Comparison of ENCODE assay signal across 14 mouse cellular contexts in the genomic region with DNA sequence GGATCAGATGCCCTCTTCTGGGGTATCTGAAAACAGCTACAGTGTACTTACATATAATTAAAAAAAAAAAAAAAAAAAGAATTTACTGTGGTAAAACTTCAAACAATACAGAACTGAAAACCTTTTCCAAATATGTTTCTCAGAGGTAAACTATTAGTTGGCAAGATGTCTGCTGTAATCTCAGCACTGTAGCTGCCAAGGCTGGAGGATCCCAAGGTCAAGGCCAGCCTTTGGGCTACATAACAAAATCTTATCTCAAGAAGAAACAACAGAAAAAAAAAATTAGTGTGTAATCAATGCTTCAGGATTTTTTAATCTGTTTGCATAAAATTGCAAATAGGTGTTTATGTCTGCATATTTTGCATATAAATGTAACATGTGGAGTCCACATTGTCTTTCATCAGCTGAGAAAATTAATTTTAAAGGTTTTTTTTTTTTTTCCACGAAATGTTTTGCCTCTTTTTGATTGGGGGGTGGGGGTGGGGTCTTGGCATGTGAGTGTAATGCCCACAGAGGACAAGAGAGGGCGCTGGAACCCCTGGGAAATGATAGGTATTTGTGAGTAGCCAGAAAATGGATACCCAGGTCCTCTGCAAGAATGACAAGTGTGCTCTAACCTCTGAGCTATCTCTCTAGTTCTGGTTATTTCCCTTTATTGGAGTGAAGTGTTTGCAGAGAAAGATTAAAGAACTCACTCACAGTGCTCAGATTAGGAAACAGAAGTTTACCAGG. TPM values are rescaled to one million over a fixed set of nuclear protein-coding genes. Genes with fewer than 3 reads are reported as not detected.
A peak's percentile ranks its signal among the peaks of the same experiment; 100 is the strongest.
DNase-seq lines count a peak whose midpoint lies in the region; ATAC-seq and TF ChIP-seq lines count a peak whose summit lies in the region.
"Had no signal": no experiment of that assay in that cellular context is flagged by ENCODE, and none has a peak within 500 bp of the region (broad histone marks: within the 10 kb centered on the region; RNA-seq: fewer than 3 reads in every experiment).

No protein-coding gene starts in this region.

- WGBS in forebrain, postnatal 0 days = 41% methylated on average over 2 of the region's 2 CpGs
- WGBS in forebrain, embryonic 14.5 days = 44% methylated on average over 2 of the region's 2 CpGs
- WGBS in liver, postnatal 0 days (ENCODE audit: insufficient replicate concordance) = 43% methylated on average over 2 of the region's 2 CpGs
- 38% methylated on average over 2 of the region's 2 CpGs for WGBS in liver, embryonic 12.5 days (ENCODE audit: insufficient replicate concordance)

- TF ChIP-seq POLR2A in CH12.LX (IDR thresholded peaks at IDR 0.05; ENCODE audit: low read depth, low read length) = no peak

- H3K36me3 ChIP-seq in forebrain, postnatal 0 days (ENCODE audit: insufficient read depth) = peaks cover 89% of the 10 kb centered on the region
- peaks cover 99% of the 10 kb centered on the region for H3K36me3 ChIP-seq in forebrain, embryonic 14.5 days (ENCODE audit: control insufficient read depth, insufficient read depth, low read length)
- H3K36me3 ChIP-seq in liver, postnatal 0 days (replicated peaks; ENCODE audit: insufficient read depth, low read length) = peaks cover 96% of the 10 kb centered on the region
- H3K36me3 ChIP-seq in liver, embryonic 12.5 days = peaks cover 99% of the 10 kb centered on the region
- peaks cover 83 to 97% of the 10 kb centered on the region in 2 experiments for H3K36me3 ChIP-seq in CH12.LX (replicated peaks in 1 of 2; ENCODE audit: control insufficient read depth in 1 of 2, insufficient read depth in 1 of 2, low read length in 1 of 2)

- no peak overlapping the region for H3K27ac ChIP-seq in forebrain, postnatal 0 days (ENCODE audit: low read depth, low read length)
- H3K27ac ChIP-seq in forebrain, embryonic 14.5 days (ENCODE audit: low read depth, low read length) = no peak overlapping the region
- no peak overlapping the region for H3K27ac ChIP-seq in liver, postnatal 0 days (ENCODE audit: low read depth)
- no peak overlapping the region for H3K27ac ChIP-seq in liver, embryonic 12.5 days
- H3K27ac ChIP-seq in CH12.LX (ENCODE audit: insufficient read depth, low read depth) = no peak overlapping the region

- peak; percentile 50 for TF ChIP-seq CTCF in forebrain, postnatal 0 days (IDR thresholded peaks at IDR 0.05; ENCODE audit: low read depth)
- peak; percentile 46 for TF ChIP-seq CTCF in liver, postnatal 0 days (IDR thresholded peaks at IDR 0.05; ENCODE audit: low read depth)
- peak; percentile 9 to 45; a peak in 2 of 4 replicates for TF ChIP-seq CTCF in CH12.LX (conservative IDR thresholded peaks at IDR 0.05 in 1 of 2, IDR thresholded peaks at IDR 0.05 in 1 of 2; ENCODE audit: low read depth in 2 of 2, low read length in 2 of 2)

- H3K27me3 ChIP-seq in forebrain, postnatal 0 days (ENCODE audit: insufficient read depth, low read length) = no peaks in the 10 kb centered on the region
- H3K27me3 ChIP-seq in forebrain, embryonic 14.5 days (replicated peaks; ENCODE audit: control insufficient read depth, insufficient read depth, low read length) = no peaks in the 10 kb centered on the region
- no peaks in the 10 kb centered on the region for H3K27me3 ChIP-seq in liver, postnatal 0 days (ENCODE audit: insufficient read depth, low read length)
- no peaks in the 10 kb centered on the region for H3K27me3 ChIP-seq in liver, embryonic 12.5 days (replicated peaks)
- H3K27me3 ChIP-seq in CH12.LX (replicated peaks) = no peaks in the 10 kb centered on the region

- no peak for ATAC-seq in forebrain, postnatal 0 days
- no peak for ATAC-seq in forebrain, embryonic 14.5 days
- no peak for ATAC-seq in liver, postnatal 0 days
- no peak for ATAC-seq in liver, embryonic 12.5 days

- in situ Hi-C loops in CH12.LX (cut with MboI; ENCODE audit: low pct_ligation_motif_present, low pct_unique_long_range_greater_than_20kb, low sequenced_read_pairs) = no loop called here

- H3K9ac ChIP-seq in forebrain, postnatal 0 days = no peak overlapping the region
- H3K9ac ChIP-seq in forebrain, embryonic 14.5 days (ENCODE audit: low read length) = no peak overlapping the region
- no peak overlapping the region for H3K9ac ChIP-seq in liver, postnatal 0 days (replicated peaks)
- no peak overlapping the region for H3K9ac ChIP-seq in liver, embryonic 12.5 days
- H3K9ac ChIP-seq in CH12.LX (ENCODE audit: insufficient read depth, low read depth) = no peak overlapping the region

- peaks cover 6% of the 10 kb centered on the region for H3K79me2 ChIP-seq in CH12.LX (replicated peaks; ENCODE audit: control insufficient read depth, extremely low read depth, insufficient read depth, poor library complexity, severe bottlenecking)

- H3K4me1 ChIP-seq in forebrain, postnatal 0 days (ENCODE audit: insufficient read depth) = no peaks in the 10 kb centered on the region
- H3K4me1 ChIP-seq in forebrain, embryonic 14.5 days (ENCODE audit: control insufficient read depth, insufficient read depth, low read length) = no peaks in the 10 kb centered on the region
- H3K4me1 ChIP-seq in liver, postnatal 0 days (ENCODE audit: insufficient read depth) = no peaks in the 10 kb centered on the region; the same call in 1 of the 2 replicates
- no peaks in the 10 kb centered on the region for H3K4me1 ChIP-seq in liver, embryonic 12.5 days
- no peaks in the 10 kb centered on the region for H3K4me1 ChIP-seq in CH12.LX (ENCODE audit: control insufficient read depth in 1 of 2, insufficient read depth in 2 of 2)

- DNase-seq in forebrain, postnatal 0 days = no peak
- no peak for DNase-seq in forebrain, embryonic 14.5 days (ENCODE audit: low spot score)
- DNase-seq in liver, postnatal 0 days = peak; percentile 40
- DNase-seq in CH12.LX (ENCODE audit: extremely low read depth) = no peak
- peak; percentile 58 to 59 for DNase-seq in adrenal gland, postnatal 36 days
- no peak for DNase-seq in yolk sac, embryonic 10.5 days (ENCODE audit: low spot score)
- DNase-seq in thymus, postnatal 0 days (ENCODE audit: low spot score) = no peak
- DNase-seq: gastrocnemius, postnatal 25 days; kidney, adult 9 months; lung, postnatal 10 days had no signal

- H3K4me2 ChIP-seq in forebrain, postnatal 0 days (ENCODE audit: low read depth) = no peak overlapping the region
- H3K4me2 ChIP-seq in forebrain, embryonic 14.5 days (ENCODE audit: low read length) = no peak overlapping the region
- H3K4me2 ChIP-seq in liver, postnatal 0 days (ENCODE audit: low read depth, low read length) = no peak overlapping the region
- H3K4me2 ChIP-seq in liver, embryonic 12.5 days = no peak overlapping the region
- no peak overlapping the region for H3K4me2 ChIP-seq in CH12.LX (ENCODE audit: insufficient read depth, low read depth, poor library complexity, severe bottlenecking)

- dilution Hi-C loops in CH12.LX (cut with MboI; ENCODE audit: extremely low pct_ligation_motif_present, extremely low pct_unique_long_range_greater_than_20kb, low sequenced_read_pairs) = no loop called here

- no peaks in the 10 kb centered on the region for H3K9me3 ChIP-seq in forebrain, postnatal 0 days (ENCODE audit: low read length)
- no peaks in the 10 kb centered on the region for H3K9me3 ChIP-seq in forebrain, embryonic 14.5 days (replicated peaks; ENCODE audit: control insufficient read depth, low read length)
- no peaks in the 10 kb centered on the region for H3K9me3 ChIP-seq in liver, postnatal 0 days (ENCODE audit: low read length)
- no peaks in the 10 kb centered on the region for H3K9me3 ChIP-seq in liver, embryonic 12.5 days (replicated peaks)
- no peaks in the 10 kb centered on the region for H3K9me3 ChIP-seq in CH12.LX (replicated peaks; ENCODE audit: low read length)

- no peak overlapping the region for H3K4me3 ChIP-seq in forebrain, postnatal 0 days (ENCODE audit: low read depth, low read length)
- H3K4me3 ChIP-seq in forebrain, embryonic 14.5 days (ENCODE audit: low read depth, low read length) = no peak overlapping the region
- H3K4me3 ChIP-seq in liver, postnatal 0 days (ENCODE audit: low read depth, low read length) = no peak overlapping the region
- H3K4me3 ChIP-seq in liver, embryonic 12.5 days = no peak overlapping the region
- H3K4me3 ChIP-seq in CH12.LX (replicated peaks in 1 of 3; ENCODE audit: low read depth in 2 of 3, low read length in 2 of 3, poor library complexity in 1 of 3) = no peak overlapping the region

- TF ChIP-seq RAD21 in CH12.LX (IDR thresholded peaks at IDR 0.05; ENCODE audit: low read depth, low read length) = no peak

- no peak for TF ChIP-seq EP300 in liver, postnatal 0 days (IDR thresholded peaks at IDR 0.05; ENCODE audit: low read depth)
- TF ChIP-seq EP300 in CH12.LX (IDR thresholded peaks at IDR 0.05; ENCODE audit: low read length) = no peak

RNA-seq across cellular contexts. Expression of a gene that starts 11.2 kb away (rescaled TPM):
- 79.3 and 106 TPM in 2 replicates for total RNA-seq in forebrain, postnatal 0 days (2014; rRNA removed)
- polyA plus RNA-seq in forebrain, postnatal 0 days (2015; fragmentation: Nextera tagmentation; extraction: Ambion mirVana) = 67.4 and 74.5 TPM in 2 replicates
- polyA plus RNA-seq in forebrain, embryonic 14.5 days (2014; fragmentation: Nextera tagmentation; extraction: Ambion mirVana) = 61.8 and 64.7 TPM in 2 replicates
- 23.1 and 26.0 TPM in 2 replicates for polyA plus RNA-seq in liver, postnatal 0 days (2015; fragmentation: Nextera tagmentation; extraction: Ambion mirVana)
- polyA plus RNA-seq in liver, embryonic 12.5 days (2016; fragmentation: Nextera tagmentation; extraction: Ambion mirVana) = 82.8 and 84.2 TPM in 2 replicates
- 125 and 130 TPM in 2 replicates for total RNA-seq in CH12.LX (2012; rRNA removed)
- total RNA-seq in CH12.LX (2014; rRNA removed) = 72.6 and 81.9 TPM in 2 replicates
- 142 and 171 TPM in 2 replicates for polyA plus RNA-seq in CH12.LX (2012; ENCODE audit: insufficient read length, low read depth)
- 100 to 1,000 TPM; 114 to 165 TPM for total RNA-seq in adrenal gland, postnatal 36 days (2021)
- 33.1 and 33.2 TPM in 2 replicates for polyA plus RNA-seq in thymus, postnatal 0 days (2015; fragmentation: Nextera tagmentation; extraction: Ambion mirVana)

RNA-seq across cellular contexts. Expression of a gene that starts 12.0 kb away (rescaled TPM):
- 2.8 TPM in 1 of 2 replicates, not detected in the other for total RNA-seq in forebrain, postnatal 0 days (2014; rRNA removed)
- polyA plus RNA-seq in forebrain, postnatal 0 days (2015; fragmentation: Nextera tagmentation; extraction: Ambion mirVana) = not detected in 2 replicates
- polyA plus RNA-seq in forebrain, embryonic 14.5 days (2014; fragmentation: Nextera tagmentation; extraction: Ambion mirVana) = not detected in 2 replicates
- 6.1 and 7.0 TPM in 2 replicates for polyA plus RNA-seq in liver, postnatal 0 days (2015; fragmentation: Nextera tagmentation; extraction: Ambion mirVana)
- polyA plus RNA-seq in liver, embryonic 12.5 days (2016; fragmentation: Nextera tagmentation; extraction: Ambion mirVana) = 23.2 and 25.6 TPM in 2 replicates
- total RNA-seq in CH12.LX (2012; rRNA removed) (3.9 and 23.5 TPM in 2 replicates), CH12.LX (2014; rRNA removed) (20.3 and 24.3 TPM in 2 replicates)
- 3.2 and 3.9 TPM in 2 replicates for polyA plus RNA-seq in CH12.LX (2012; ENCODE audit: insufficient read length, low read depth)
- total RNA-seq in adrenal gland, postnatal 36 days (2021) = not detected
- 32.3 and 36.7 TPM in 2 replicates for polyA plus RNA-seq in thymus, postnatal 0 days (2015; fragmentation: Nextera tagmentation; extraction: Ambion mirVana)
- total RNA-seq: gastrocnemius, postnatal 25 days; heart, postnatal 25 days; left cerebral cortex, postnatal 14 days had no signal
- polyA plus RNA-seq: urinary bladder, adult 2 months had no signal

RNA-seq across cellular contexts. Expression of a gene that starts 12.6 kb away (rescaled TPM):
- total RNA-seq in forebrain, postnatal 0 days (2014; rRNA removed) = 12.5 and 16.8 TPM in 2 replicates
- polyA plus RNA-seq in forebrain, postnatal 0 days (2015; fragmentation: Nextera tagmentation; extraction: Ambion mirVana) = 4.9 and 5.5 TPM in 2 replicates
- polyA plus RNA-seq in forebrain, embryonic 14.5 days (2014; fragmentation: Nextera tagmentation; extraction: Ambion mirVana) = 7.0 and 7.2 TPM in 2 replicates
- 3.5 and 3.9 TPM in 2 replicates for polyA plus RNA-seq in liver, postnatal 0 days (2015; fragmentation: Nextera tagmentation; extraction: Ambion mirVana)
- 4.5 and 4.9 TPM in 2 replicates for polyA plus RNA-seq in liver, embryonic 12.5 days (2016; fragmentation: Nextera tagmentation; extraction: Ambion mirVana)
- 12.6 and 13.0 TPM in 2 replicates for total RNA-seq in CH12.LX (2012; rRNA removed)
- 14.4 and 14.9 TPM in 2 replicates for total RNA-seq in CH12.LX (2014; rRNA removed)
- 13.5 and 14.1 TPM in 2 replicates for polyA plus RNA-seq in CH12.LX (2012; ENCODE audit: insufficient read length, low read depth)
- total RNA-seq in adrenal gland, postnatal 36 days (2021) = 10 to 100 TPM; 11.8 to 12.5 TPM
- polyA plus RNA-seq in thymus, postnatal 0 days (2015; fragmentation: Nextera tagmentation; extraction: Ambion mirVana) = 10.2 and 10.6 TPM in 2 replicates

RNA-seq across cellular contexts. Expression of a gene that starts 46.6 kb away (rescaled TPM):
- total RNA-seq in forebrain, postnatal 0 days (2014; rRNA removed) = 32.5 and 44.3 TPM in 2 replicates
- polyA plus RNA-seq in forebrain, postnatal 0 days (2015; fragmentation: Nextera tagmentation; extraction: Ambion mirVana) = 14.3 and 15.0 TPM in 2 replicates
- 15.8 and 16.7 TPM in 2 replicates for polyA plus RNA-seq in forebrain, embryonic 14.5 days (2014; fragmentation: Nextera tagmentation; extraction: Ambion mirVana)
- 6.9 and 7.0 TPM in 2 replicates for polyA plus RNA-seq in liver, postnatal 0 days (2015; fragmentation: Nextera tagmentation; extraction: Ambion mirVana)
- polyA plus RNA-seq in liver, embryonic 12.5 days (2016; fragmentation: Nextera tagmentation; extraction: Ambion mirVana) = 15.3 TPM in 2 replicates
- total RNA-seq in CH12.LX (2012; rRNA removed) (28.8 and 36.4 TPM in 2 replicates), CH12.LX (2014; rRNA removed) (19.0 and 23.1 TPM in 2 replicates)
- 96.5 and 107 TPM in 2 replicates for polyA plus RNA-seq in CH12.LX (2012; ENCODE audit: insufficient read length, low read depth)
- total RNA-seq in adrenal gland, postnatal 36 days (2021) = 10 to 100 TPM; 44.1 to 46.8 TPM
- polyA plus RNA-seq in thymus, postnatal 0 days (2015; fragmentation: Nextera tagmentation; extraction: Ambion mirVana) = 15.9 and 16.9 TPM in 2 replicates

RNA-seq across cellular contexts. Expression of a gene that starts 48.1 kb away (rescaled TPM):
- 0.33 and 0.38 TPM in 2 replicates for total RNA-seq in forebrain, postnatal 0 days (2014; rRNA removed)
- 0.42 and 0.54 TPM in 2 replicates for polyA plus RNA-seq in forebrain, postnatal 0 days (2015; fragmentation: Nextera tagmentation; extraction: Ambion mirVana)
- polyA plus RNA-seq in forebrain, embryonic 14.5 days (2014; fragmentation: Nextera tagmentation; extraction: Ambion mirVana) = 0.42 and 0.61 TPM in 2 replicates
- polyA plus RNA-seq in liver, postnatal 0 days (2015; fragmentation: Nextera tagmentation; extraction: Ambion mirVana) = not detected in 2 replicates
- not detected in 2 replicates for polyA plus RNA-seq in liver, embryonic 12.5 days (2016; fragmentation: Nextera tagmentation; extraction: Ambion mirVana)
- not detected in 2 replicates for total RNA-seq in CH12.LX (2012; rRNA removed)
- total RNA-seq in CH12.LX (2014; rRNA removed) = not detected in 2 replicates
- polyA plus RNA-seq in CH12.LX (2012; ENCODE audit: insufficient read length, low read depth) = not detected in 2 replicates
- total RNA-seq in adrenal gland, postnatal 36 days (2021) = not detected
- 0.18 TPM in 1 of 2 replicates, not detected in the other for polyA plus RNA-seq in thymus, postnatal 0 days (2015; fragmentation: Nextera tagmentation; extraction: Ambion mirVana)
- polyA plus RNA-seq: urinary bladder, adult 2 months had no signal

Comparison
In these comparisons a context has a peak if more than half of its experiments do, and no peak if none do; other contexts are left out.
1. DNase-seq: peak in liver, postnatal 0 days (single experiment) and adrenal gland, postnatal 36 days (2 of 2); none in forebrain, postnatal 0 days (single experiment), forebrain, embryonic 14.5 days (single experiment), CH12.LX (single experiment), yolk sac, embryonic 10.5 days (single experiment) and thymus, postnatal 0 days (single experiment).
2. Peak in every context shown above with its lines, with median percentiles within 50 percentile points of each other: CTCF ChIP-seq.